Mouse (Mus musculus): ENCODE results near the gene Aig1. TPM values are rescaled to one million over a fixed set of nuclear protein-coding genes. Genes with fewer than 3 reads are reported as not detected.

Aig1 gene
- polyA plus RNA-seq, 2 experiments: 6.6 to 14.3 TPM

DNA sequence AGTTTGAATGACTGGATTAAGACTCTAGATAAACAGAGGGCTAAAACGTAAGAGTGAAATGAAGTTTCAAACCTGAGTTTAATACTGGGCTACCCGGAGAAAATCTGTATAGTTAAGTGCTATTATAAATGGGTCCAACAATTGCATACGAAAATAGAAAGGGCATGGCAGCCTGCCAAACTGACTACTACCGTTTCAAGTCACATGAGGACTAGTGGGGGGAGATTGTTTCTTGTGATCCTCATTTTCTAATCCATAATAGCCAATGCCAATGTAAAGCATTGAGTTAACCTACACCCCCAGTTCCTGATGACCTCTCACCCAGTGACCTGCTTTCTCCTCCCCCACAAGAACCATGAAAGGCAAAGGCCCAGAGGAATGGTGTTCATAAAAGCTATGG, 2.4 kb downstream of the Aig1 start:
- TF ChIP-seq CTCF (IDR thresholded peaks at IDR 0.05; ENCODE audit: low read depth): no peak
- TF ChIP-seq EP300 (IDR thresholded peaks at IDR 0.05; ENCODE audit: low read depth): no peak
- Histone ChIP-seq H3K9ac (replicated peaks) (no peak overlapping the region), H3K4me2 (ENCODE audit: low read depth) (no peak overlapping the region), H3K4me1 (replicated peaks; ENCODE audit: control insufficient read depth in 2 of 2, insufficient read depth in 2 of 2, low read length in 1 of 2) (peaks cover 7 to 10% of the 10 kb centered on the region in 2 experiments), H3K27me3 (ENCODE audit: control insufficient read depth, insufficient read depth, low read length) (no peaks in the 10 kb centered on the region), H3K4me3 (ENCODE audit: insufficient read depth in 1 of 2, low read depth in 2 of 2, low read length in 2 of 2) (no peak overlapping the region), H3K36me3 (replicated peaks; ENCODE audit: control insufficient read depth, insufficient read depth, low read depth) (no peaks in the 10 kb centered on the region), H3K27ac (no peak overlapping the region), H3K9me3 (ENCODE audit: control insufficient read depth, low read length) (no peaks in the 10 kb centered on the region)
- DNase-seq (ENCODE audit: low read depth in 3 of 3, low spot score in 3 of 3) (no peak), ATAC-seq (ENCODE audit: insufficient read depth) (no peak)
- WGBS (ENCODE audit: insufficient replicate concordance): 49% methylated on average over 4 of the region's 4 CpGs

DNA sequence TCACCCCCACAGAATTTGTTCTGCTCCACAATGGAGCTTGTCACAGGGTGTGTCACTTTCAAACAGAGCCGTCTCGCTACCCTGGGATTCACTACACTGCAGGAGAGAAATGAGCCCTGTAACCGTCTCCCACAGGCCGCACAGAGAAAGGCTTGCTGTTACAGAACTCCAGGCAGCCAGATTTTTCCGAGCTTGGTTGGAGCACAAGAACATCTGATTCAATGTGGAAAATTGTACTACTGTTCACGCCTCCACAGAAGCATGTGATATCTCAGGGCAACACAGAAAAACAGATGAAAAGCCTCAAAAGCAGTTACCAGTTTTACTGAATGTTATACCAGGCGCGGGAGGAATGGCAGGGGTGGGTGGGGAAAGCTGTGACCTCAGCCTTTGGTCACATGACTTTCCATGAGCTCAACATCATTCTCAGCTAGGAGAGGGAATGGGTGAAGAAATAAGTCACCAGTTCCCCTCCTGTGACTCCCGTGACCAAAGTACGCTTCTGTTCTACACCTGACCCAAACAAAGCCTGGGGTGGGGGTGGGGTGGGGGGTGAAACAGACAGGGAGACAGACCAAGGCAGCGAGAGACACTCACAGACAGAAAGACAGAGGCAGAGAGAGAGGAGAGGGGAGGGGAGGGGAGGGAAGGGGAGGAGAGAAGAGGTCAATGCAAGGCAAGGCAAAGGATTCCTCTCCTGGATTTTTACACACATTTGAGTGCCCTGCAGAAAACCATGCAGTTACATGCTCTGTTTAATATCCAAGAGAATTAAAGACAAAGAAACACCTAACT, 7.5 kb downstream of the Aig1 start:
- Histone ChIP-seq H3K27ac (no peak overlapping the region), H3K4me3 (ENCODE audit: insufficient read depth in 1 of 2, low read depth in 2 of 2, low read length in 2 of 2) (no peak overlapping the region), H3K27me3 (ENCODE audit: control insufficient read depth, insufficient read depth, low read length) (no peaks in the 10 kb centered on the region), H3K9ac (replicated peaks) (no peak overlapping the region), H3K36me3 (replicated peaks; ENCODE audit: control insufficient read depth, insufficient read depth, low read depth) (no peaks in the 10 kb centered on the region), H3K9me3 (ENCODE audit: control insufficient read depth, low read length) (no peaks in the 10 kb centered on the region), H3K4me1 (replicated peaks; ENCODE audit: control insufficient read depth in 2 of 2, insufficient read depth in 2 of 2, low read length in 1 of 2) (0 out of 4 replicates have a peak, but pooled peaks cover 0 to 2% of the 10 kb centered on the region in 2 experiments), H3K4me2 (ENCODE audit: low read depth) (no peak overlapping the region)
- ATAC-seq (ENCODE audit: insufficient read depth) (no peak), DNase-seq (ENCODE audit: low read depth in 3 of 3, low spot score in 3 of 3) (no peak)
- 54% methylated on average over 11 of the region's 11 CpGs for WGBS (ENCODE audit: insufficient replicate concordance)
- no peak for TF ChIP-seq CTCF (IDR thresholded peaks at IDR 0.05; ENCODE audit: low read depth)
- no peak for TF ChIP-seq EP300 (IDR thresholded peaks at IDR 0.05; ENCODE audit: low read depth)

DNA sequence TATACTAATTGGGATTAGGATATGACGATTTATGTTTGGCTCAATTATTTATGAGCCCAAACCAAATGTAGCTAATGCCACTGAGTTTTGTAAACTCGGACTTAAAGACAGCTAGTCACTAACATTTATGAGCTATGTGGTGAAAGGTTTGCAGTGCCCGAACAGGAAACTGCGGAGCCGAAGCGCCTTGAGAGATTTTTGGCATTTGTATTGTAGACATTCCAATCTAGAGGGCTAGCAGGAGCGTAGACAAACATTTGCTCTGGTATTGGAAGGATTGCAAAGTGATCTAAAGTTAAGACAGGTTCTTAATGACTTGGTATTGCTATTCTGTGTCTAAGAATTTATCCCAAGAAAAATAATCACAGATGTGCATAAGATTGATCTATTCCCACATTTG, 12.3 kb downstream of the Aig1 start:
- no peaks in the 10 kb centered on the region for H3K36me3 ChIP-seq (replicated peaks; ENCODE audit: control insufficient read depth, insufficient read depth, low read depth)
- H3K4me1 ChIP-seq (replicated peaks; ENCODE audit: control insufficient read depth in 2 of 2, insufficient read depth in 2 of 2, low read length in 1 of 2): 0 out of 4 replicates have a peak, but pooled peaks cover 0 to 2% of the 10 kb centered on the region in 2 experiments
- no peak overlapping the region for H3K4me2 ChIP-seq (ENCODE audit: low read depth)
- ATAC-seq (ENCODE audit: insufficient read depth) (no peak), DNase-seq (ENCODE audit: low read depth in 3 of 3, low spot score in 3 of 3) (no peak)
- H3K9me3 ChIP-seq (ENCODE audit: control insufficient read depth, low read length): no peaks in the 10 kb centered on the region
- no peak overlapping the region for H3K9ac ChIP-seq (replicated peaks)
- H3K27me3 ChIP-seq (ENCODE audit: control insufficient read depth, insufficient read depth, low read length): no peaks in the 10 kb centered on the region
- H3K4me3 ChIP-seq (ENCODE audit: insufficient read depth in 1 of 2, low read depth in 2 of 2, low read length in 2 of 2): no peak overlapping the region
- 72% methylated on average over 7 of the region's 7 CpGs for WGBS (ENCODE audit: insufficient replicate concordance)
- no peak overlapping the region for H3K27ac ChIP-seq
- TF ChIP-seq EP300 (IDR thresholded peaks at IDR 0.05; ENCODE audit: low read depth) (no peak), CTCF (IDR thresholded peaks at IDR 0.05; ENCODE audit: low read depth) (no peak)

DNA sequence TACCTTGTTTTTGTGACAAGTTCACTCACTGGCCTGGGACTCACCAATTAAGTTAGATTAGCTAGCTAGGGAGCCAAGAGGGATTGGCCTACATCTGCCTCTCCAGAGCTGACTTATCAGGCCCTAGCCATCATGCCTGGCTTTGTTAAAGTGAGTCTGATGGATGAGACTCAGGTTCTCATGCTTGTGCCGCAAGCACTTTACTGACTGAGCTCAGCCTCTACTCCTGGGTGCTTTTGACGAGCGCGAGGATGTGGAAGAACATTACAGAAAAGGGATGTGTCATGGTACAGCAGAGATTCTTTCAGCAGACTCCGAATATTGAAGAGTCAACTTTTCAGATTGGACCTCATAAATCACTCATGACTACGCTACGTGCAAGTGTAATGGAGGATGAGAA, 12.8 kb downstream of the Aig1 start:
- Histone ChIP-seq H3K27ac (no peak overlapping the region), H3K36me3 (replicated peaks; ENCODE audit: control insufficient read depth, insufficient read depth, low read depth) (no peaks in the 10 kb centered on the region), H3K4me2 (ENCODE audit: low read depth) (no peak overlapping the region), H3K9ac (replicated peaks) (no peak overlapping the region), H3K4me1 (replicated peaks; ENCODE audit: control insufficient read depth in 2 of 2, insufficient read depth in 2 of 2, low read length in 1 of 2) (no peaks in the 10 kb centered on the region), H3K9me3 (ENCODE audit: control insufficient read depth, low read length) (no peaks in the 10 kb centered on the region), H3K4me3 (ENCODE audit: insufficient read depth in 1 of 2, low read depth in 2 of 2, low read length in 2 of 2) (no peak overlapping the region), H3K27me3 (ENCODE audit: control insufficient read depth, insufficient read depth, low read length) (no peaks in the 10 kb centered on the region)
- WGBS (ENCODE audit: insufficient replicate concordance): 82% methylated on average over 7 of the region's 7 CpGs
- DNase-seq (ENCODE audit: low read depth in 3 of 3, low spot score in 3 of 3) (no peak), ATAC-seq (ENCODE audit: insufficient read depth) (no peak)
- no peak for TF ChIP-seq EP300 (IDR thresholded peaks at IDR 0.05; ENCODE audit: low read depth)
- no peak for TF ChIP-seq CTCF (IDR thresholded peaks at IDR 0.05; ENCODE audit: low read depth)

DNA sequence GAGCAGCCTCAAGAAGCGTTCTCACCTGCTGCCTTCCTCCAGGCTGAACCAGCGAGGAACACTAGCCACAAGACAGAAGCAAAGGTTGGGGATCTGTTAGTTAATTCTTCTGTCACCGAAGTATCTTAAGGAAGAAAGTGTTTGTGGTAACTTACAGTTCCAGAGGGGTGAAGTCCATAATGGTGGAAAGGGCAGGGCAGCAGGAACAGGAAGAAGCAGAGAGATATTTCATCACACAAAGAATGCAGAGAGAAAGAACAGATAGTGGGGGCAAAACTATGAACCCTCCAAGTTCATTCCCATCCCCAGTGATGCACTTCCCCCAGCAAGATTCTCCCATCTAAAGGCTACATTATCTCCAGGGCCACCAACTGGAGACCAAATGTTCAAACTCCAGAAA, 13.7 kb downstream of the Aig1 start:
- H3K27me3 ChIP-seq (ENCODE audit: control insufficient read depth, insufficient read depth, low read length): no peaks in the 10 kb centered on the region
- 59% methylated on average over 3 of the region's 3 CpGs for WGBS (ENCODE audit: insufficient replicate concordance)
- H3K4me3 ChIP-seq (ENCODE audit: insufficient read depth in 1 of 2, low read depth in 2 of 2, low read length in 2 of 2): no peak overlapping the region
- no peak overlapping the region for H3K9ac ChIP-seq (replicated peaks)
- H3K36me3 ChIP-seq (replicated peaks; ENCODE audit: control insufficient read depth, insufficient read depth, low read depth): no peaks in the 10 kb centered on the region
- TF ChIP-seq EP300 (IDR thresholded peaks at IDR 0.05; ENCODE audit: low read depth) (no peak), CTCF (IDR thresholded peaks at IDR 0.05; ENCODE audit: low read depth) (no peak)
- no peak overlapping the region for H3K27ac ChIP-seq
- H3K9me3 ChIP-seq (ENCODE audit: control insufficient read depth, low read length): no peaks in the 10 kb centered on the region
- no peak for ATAC-seq (ENCODE audit: insufficient read depth)
- DNase-seq (ENCODE audit: low read depth in 3 of 3, low spot score in 3 of 3): no peak
- H3K4me2 ChIP-seq (ENCODE audit: low read depth): no peak overlapping the region
- no peaks in the 10 kb centered on the region for H3K4me1 ChIP-seq (replicated peaks; ENCODE audit: control insufficient read depth in 2 of 2, insufficient read depth in 2 of 2, low read length in 1 of 2)

All from liver, embryonic 14.5 days (tissue).